Mouse (Mus musculus) T-cell, adult 2 months (primary cell): ENCODE results near the gene Mef2c.

ENCODE experiments used
- DNase-seq: peaks from one replicate; pipeline ENCODE4 v3.0.0; 2022; ENCODE audit warnings: low spot score

Gene Mef2c

DNA sequence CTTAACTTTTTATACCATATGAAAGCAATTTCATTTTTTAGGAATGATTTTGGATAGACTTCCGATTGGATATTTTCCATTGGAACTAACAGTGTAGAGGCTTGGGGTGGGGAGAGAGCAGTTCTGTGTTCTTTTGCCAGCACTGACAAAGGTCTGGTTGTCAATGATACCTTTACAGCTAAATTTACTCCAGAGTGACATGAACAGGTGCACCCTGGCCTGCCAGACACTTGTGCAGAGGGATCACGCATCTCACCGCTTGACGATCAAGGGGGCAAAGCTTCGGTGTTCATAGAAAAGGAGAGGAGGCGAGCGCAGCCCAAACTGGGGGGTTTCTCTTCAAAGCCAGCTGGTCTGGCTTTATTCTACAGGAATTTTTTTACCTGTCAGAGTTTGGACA lies at the start of gene Mef2c:
TSS of gene Mef2c (plus strand) at position 116 of the 400 bp plus-strand sequence.
- no peak for DNase-seq

DNA sequence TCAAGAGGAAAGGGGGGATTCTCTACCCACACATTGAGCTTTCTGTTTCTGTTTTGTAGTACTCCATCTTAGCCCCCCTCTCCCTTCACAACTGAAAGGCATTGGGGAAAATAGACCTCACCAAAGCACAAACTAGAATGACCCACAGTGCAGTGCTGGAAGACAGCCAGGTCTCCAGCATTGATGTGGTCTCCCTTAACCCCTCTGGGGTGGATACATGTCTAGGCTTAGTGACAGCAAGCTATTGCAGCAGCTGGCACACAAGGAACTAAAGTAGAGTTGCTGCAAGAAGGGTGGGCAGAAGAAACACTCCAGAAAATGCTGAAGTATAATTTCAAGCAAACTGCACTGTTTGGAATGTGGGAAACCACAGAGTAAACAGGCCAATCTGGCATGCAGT lies 45.1 kb upstream of the Mef2c start:
- no peak for DNase-seq

- no peak for DNase-seq
Measured at GRCm38 (mm10) chr13:83459600-83459999, 44.2 kb upstream of the Mef2c start.

DNA sequence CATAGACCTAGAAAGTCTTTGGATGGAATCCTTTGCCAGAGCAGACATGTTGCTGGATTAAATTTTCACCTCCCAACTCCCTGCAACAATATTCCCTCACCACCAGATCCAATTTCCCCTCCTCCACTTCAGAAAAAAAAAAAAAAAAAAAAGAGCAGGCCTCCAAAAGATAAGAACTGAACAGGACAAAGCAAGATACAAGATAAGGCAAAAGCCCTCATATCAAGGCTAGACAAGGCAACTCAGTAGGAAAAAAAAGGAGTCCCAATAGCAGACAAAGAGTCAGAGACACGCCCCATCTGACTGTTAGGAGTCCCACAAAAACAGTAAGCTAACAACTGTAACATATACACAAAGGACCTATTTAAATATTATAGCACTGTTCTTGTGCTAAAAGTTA lies 43.2 kb upstream of the Mef2c start:
- no peak for DNase-seq

GRCm38 (mm10) chr13:83461556-83461955 lies 42.3 kb upstream of the Mef2c start:
- no peak for DNase-seq

DNA sequence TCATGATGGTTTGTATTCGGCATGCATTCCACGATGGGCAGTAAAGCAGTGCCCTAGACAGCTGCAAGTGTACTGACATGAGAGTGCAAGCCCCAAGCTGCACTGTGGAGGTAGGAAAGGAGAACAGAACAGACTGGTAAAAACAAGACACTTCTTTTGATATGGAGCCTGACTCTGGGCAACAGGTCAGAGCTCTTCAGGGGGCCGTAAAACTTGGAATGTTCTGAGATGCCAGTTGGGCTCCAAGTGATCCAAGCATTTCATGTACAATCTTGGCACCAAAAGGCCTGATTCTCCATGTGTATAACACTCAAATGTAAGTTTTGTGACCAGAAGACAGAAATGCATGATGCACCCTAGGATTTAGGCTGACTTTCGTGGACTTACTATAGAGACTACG lies 37.1 kb upstream of the Mef2c start:
- DNase-seq = no peak

GRCm38 (mm10) chr13:83468794-83469193 lies 35.0 kb upstream of the Mef2c start:
- DNase-seq = no peak

DNA sequence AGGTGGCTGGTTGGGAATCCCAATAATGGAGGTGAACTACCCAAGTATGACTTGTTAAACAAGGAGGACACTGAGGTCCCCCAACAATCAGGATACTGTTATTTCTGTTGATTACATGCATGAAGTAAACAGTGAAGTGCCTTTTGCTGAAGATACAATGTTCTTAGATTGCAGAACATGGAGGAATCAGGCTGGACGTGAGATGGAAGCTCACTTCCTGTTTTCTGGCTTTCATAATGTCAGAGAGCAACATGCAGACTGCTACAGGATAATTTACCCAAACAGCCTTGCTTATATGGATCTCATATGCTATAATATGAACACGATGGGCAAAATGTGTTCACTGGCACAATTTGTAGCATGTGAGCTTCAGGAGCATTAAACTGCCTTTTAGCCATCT lies 30.1 kb upstream of the Mef2c start:
- no peak for DNase-seq

DNA sequence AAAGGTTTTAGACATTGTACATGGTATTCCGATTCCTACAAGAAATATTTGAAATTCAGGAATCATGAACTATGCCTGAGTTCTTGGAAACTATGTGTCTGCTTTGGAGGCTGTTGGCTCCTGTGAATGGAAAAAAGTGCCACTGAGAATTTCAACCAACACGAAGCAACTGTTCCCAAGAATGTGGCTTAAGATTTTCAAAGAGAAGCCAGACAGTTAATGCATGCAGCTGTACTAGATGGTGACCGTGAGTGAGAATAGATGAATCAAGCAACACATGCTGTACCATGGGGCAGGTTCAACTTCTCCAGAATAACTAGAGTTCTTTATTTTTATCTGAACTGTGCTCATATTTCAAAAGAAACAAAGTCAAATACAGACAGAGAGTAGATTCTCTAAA lies 23.4 kb upstream of the Mef2c start:
- no peak for DNase-seq

GRCm38 (mm10) chr13:83481310-83481709 lies 22.5 kb upstream of the Mef2c start:
- no peak for DNase-seq

DNA sequence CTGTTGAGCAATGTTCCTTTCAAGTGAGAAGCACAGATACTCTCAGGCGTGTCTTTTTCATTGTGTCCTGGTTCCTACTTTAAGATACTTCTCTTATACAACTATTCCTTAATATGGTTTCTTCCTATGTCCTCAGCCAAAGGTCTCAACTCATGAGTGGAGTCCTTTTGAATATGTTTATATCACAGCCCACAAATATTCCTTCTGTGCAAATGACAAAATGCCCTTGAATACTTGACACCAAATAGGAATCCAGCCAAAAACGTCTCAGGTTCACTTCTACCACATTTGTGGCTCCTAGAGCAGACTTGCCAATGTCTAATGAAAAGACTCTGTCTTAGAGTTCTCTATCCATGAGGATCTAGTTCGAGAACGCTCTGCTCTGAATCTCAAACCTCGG lies 21.7 kb upstream of the Mef2c start:
- no peak for DNase-seq

- no peak for DNase-seq
Measured at GRCm38 (mm10) chr13:83484215-83484614, 19.6 kb upstream of the Mef2c start.

GRCm38 (mm10) chr13:83484721-83485369 lies 19.0 kb upstream of the Mef2c start:
- DNase-seq = no peak

DNA sequence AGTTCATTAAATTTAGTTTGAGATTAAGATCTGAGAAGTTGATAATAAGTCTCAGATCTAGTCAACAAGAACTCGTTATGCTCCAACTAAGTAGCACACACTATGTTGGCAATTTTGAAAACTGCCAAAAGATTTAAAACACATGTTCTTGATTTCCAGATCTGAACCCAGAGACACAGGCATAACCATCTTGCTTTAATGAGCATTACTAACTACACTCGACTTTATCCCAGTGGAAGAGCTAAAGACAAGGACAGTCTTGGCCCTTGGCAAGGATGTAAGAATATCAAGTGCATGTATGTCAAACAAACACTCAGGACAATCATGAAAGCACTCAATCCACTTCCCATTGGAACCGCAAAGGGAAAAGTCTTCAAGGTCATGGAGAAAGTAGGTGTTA lies 11.8 kb upstream of the Mef2c start:
- no peak for DNase-seq

GRCm38 (mm10) chr13:83497708-83498107 lies 6.1 kb upstream of the Mef2c start:
- DNase-seq = no peak

DNA sequence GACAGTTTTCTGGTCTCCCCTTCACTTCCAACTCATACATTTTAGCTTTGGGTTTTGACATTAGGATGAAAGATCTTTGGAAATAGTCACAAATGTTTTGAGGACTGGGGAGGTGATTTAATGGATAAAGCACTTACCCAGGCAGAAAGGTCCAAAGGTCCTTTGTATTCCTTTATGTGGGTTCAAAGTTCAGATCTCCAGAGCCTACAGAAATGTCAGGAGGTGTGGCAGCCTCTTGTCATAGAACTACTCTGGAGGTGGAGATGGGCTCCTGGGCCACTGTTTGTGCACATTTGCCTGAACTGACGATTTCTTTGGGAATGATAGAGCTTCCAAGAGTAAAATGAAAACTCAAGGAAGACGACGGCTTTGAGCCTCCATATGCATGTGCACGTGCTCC lies 4.3 kb upstream of the Mef2c start:
- DNase-seq = no peak

GRCm38 (mm10) chr13:83507687-83508086 lies 3.9 kb downstream of the Mef2c start:
- no peak for DNase-seq

- no peak for DNase-seq
Measured at GRCm38 (mm10) chr13:83515013-83515547, 11.2 kb downstream of the Mef2c start.

- peak; percentile 6 for DNase-seq
Measured at GRCm38 (mm10) chr13:83517660-83518609, 14.1 kb downstream of the Mef2c start.

DNA sequence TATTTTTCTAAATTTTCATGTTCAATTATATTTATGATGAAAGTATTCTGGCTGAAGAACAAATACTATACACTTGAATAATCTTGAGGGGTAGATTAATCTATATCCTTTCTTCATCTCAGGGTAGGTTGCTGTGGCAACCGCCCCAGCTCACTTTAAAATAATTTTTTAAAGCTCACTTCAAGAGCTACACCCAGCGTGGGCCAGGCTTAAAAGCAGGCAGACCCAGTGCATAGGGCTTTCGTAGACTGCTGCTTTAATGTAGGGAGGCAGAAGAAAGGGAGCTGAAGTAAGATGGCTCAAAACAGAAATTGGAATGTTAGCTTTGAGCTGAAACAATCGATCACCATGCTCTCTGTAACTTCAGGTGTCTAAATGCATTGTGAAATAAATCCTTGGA lies 17.0 kb downstream of the Mef2c start:
- no peak for DNase-seq

DNA sequence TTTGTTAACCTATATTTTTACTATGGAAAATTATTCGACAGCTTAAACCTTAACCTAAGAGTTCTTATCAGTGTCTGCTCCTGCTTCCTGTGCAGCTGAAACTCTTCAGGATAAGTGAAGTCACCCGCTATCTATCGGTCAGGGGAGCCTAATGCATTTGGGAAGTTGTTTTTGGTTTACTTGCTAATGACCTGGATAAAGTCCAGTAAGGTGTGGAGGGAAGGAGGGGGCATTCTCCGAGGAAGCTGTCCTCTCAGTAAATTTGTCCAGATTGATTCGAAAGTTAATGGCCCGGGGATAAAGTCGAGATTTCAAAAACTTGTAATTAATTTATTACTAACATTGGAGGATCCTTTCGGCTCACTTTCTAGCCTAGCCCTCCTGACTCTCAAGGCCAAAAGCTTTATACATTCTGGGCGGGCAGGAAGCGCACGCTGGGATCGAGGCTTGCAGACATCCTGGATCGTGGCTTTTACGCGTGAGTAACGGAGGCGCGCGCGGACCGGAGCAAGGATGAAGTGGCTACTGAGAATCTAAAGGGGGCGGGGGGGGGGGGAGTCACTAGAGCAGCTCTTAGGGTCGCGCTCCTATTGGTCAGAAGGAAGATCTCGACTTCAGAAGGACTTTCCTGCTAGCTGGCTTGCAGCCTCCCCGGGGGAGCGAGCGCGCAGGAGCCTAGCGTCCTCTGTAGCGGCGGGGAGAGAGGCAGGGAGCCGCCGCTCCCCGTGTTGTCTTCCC lies 19.6 kb downstream of the Mef2c start:
- DNase-seq = no peak

DNA sequence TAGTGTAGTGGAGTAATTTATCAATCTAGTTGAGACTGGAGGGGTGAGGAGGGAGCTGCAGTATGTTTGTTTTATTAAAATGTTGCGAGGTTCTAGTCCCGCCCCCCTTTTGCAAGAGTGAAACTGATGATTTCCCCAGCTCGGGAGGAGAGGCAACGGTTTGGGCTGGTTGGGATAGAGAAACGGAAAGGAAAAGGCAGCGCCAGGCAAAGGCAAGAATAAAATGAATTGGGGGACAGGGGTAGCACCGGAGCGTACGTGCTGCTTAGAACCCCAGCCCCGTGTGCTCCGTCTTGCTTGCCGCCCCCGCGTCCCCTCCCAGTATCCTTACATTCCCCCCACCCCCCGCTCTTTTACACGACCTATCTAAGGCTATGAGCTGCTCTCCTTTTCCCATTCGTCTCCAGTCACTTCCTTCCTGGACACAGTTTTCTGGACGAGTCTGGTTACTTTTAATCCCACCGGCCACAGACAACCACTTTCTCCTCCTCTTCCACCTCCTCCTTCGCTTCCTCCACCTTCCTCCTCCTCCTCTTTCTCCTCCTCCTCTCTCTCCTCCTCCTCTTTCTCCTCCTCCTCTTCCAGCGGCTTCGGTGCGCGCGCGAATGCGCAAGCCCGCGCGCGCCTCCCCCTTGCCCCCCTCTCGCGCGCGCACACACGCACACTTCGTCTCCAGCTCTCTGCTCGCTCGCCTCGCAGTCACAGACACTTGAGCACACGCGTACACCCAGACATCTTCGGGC lies 20.5 kb downstream of the Mef2c start:
- DNase-seq = no peak
